Mouse (Mus musculus) heart, embryonic 16.5 days (tissue): ENCODE measurements around the gene Fam155a. TPM values are rescaled to one million over a fixed set of nuclear protein-coding genes. Genes with fewer than 3 reads are reported as not detected.
A peak's percentile ranks its signal among the peaks of the same experiment; 100 is the strongest.
"Not testable (repeated sequence)": the region's sequence is repeated elsewhere in the genome, so short reads cannot be mapped to it uniquely, and the experiment has no call there.

Source experiments
- ATAC-seq: fragments of 200-750 bp; cut with Nextera tagmentation; replicated peaks from 2 replicates; pipeline ENCODE4 v1.8.0; 2017; ENCODE audit warnings: moderate number of reproducible peaks; ENCODE audit not compliant: insufficient read depth, low FRiP score; ENCODE audit errors: extremely low read depth
- H3K27ac ChIP-seq: fragments of 300-500 bp; sonication (generic); 2 replicates; pipeline ENCODE4 v1.5.1; 2014; ENCODE audit warnings: mild to moderate bottlenecking, low read length, control low read depth, moderate library complexity
- H3K27me3 ChIP-seq: fragments of 300-500 bp; sonication (generic); 2 replicates; pipeline ENCODE4 v1.6.1; 2014; ENCODE audit warnings: low read length, mixed read lengths; ENCODE audit not compliant: control insufficient read depth, insufficient read depth
- H3K36me3 ChIP-seq: fragments of 300-500 bp; sonication (generic); 2 replicates; pipeline ENCODE4 v1.6.1; 2014; ENCODE audit not compliant: control insufficient read depth, insufficient read depth
- H3K4me1 ChIP-seq: fragments of 300-500 bp; sonication (generic); 2 replicates; pipeline ENCODE4 v1.6.1; 2014; ENCODE audit warnings: low read length, mixed read lengths; ENCODE audit not compliant: control insufficient read depth, insufficient read depth
- H3K4me2 ChIP-seq: fragments of 300-500 bp; sonication (generic); 2 replicates; pipeline ENCODE4 v1.6.1; 2014; ENCODE audit warnings: low read depth, mild to moderate bottlenecking, control low read depth, low read length
- H3K4me3 ChIP-seq: fragments of 300-500 bp; sonication (generic); 2 replicates; pipeline ENCODE4 v1.5.1; 2014; ENCODE audit warnings: mild to moderate bottlenecking, control low read depth, low read length
- H3K9ac ChIP-seq: fragments of 300-500 bp; sonication (generic); 2 replicates; pipeline ENCODE4 v1.6.1; 2014; ENCODE audit warnings: low read length, control low read depth
- H3K9me3 ChIP-seq: fragments of 300-500 bp; sonication (generic); replicated peaks from 2 replicates; pipeline ENCODE4 v1.6.1; 2016; ENCODE audit warnings: low read length; ENCODE audit not compliant: control insufficient read depth
- WGBS: fragments of 180-500 bp; shearing (Covaris S2); extraction: QIAGEN DNeasy Blood & Tissue Kit; methylation state at CpG from one replicate; pipeline ENCODE4 v1.1.7; 2014; 5-methylcytosine and 5-hydroxymethylcytosine counted together
- polyA plus RNA-seq: library from polyadenylated mRNA; unstranded; fragments of >200 nt; fragmentation: Nextera tagmentation; extraction: Ambion mirVana; gene quantifications from 2 replicates; pipeline ENCODE4 v1.2.1, GENCODE M21; 2015

Fam155a gene
- 0.07 TPM in 1 of 2 replicates, not detected in the other for polyA plus RNA-seq

GRCm38 (mm10) chr8:9770999-9771605 lies at the start of gene Fam155a:
Gene Fam155a (minus strand): TSS chr8:9771161.
- H3K9ac ChIP-seq: no peak within 1 kb of the TSS
- WGBS: under 1% methylated on average over 20 of the region's 29 CpGs

GRCm38 (mm10) chr8:9813273-9813946 lies 42.4 kb upstream of the Fam155a start:
- no peak for ATAC-seq
- Histone ChIP-seq H3K36me3 (no peaks in the 10 kb centered on the region), H3K4me2 (no peak overlapping the region), H3K4me1 (no peaks in the 10 kb centered on the region), H3K9ac (no peak overlapping the region), H3K4me3 (no peak overlapping the region), H3K27me3 (no peaks in the 10 kb centered on the region), H3K27ac (no peak overlapping the region), H3K9me3 (no peaks in the 10 kb centered on the region; the same call in 1 of the 2 replicates)
- 56% methylated on average over 8 of the region's 8 CpGs for WGBS

More at GRCm38 (mm10) chr8:9770999-9771605, at the start of gene Fam155a:
- no peak for ATAC-seq
- Histone ChIP-seq H3K4me3 (peak within 1 kb of the TSS; percentile 56), H3K36me3 (no peaks in the 10 kb centered on the region), H3K9me3 (0 out of 2 replicates have a peak, but pooled peaks cover 3% of the 10 kb centered on the region), H3K27ac (no peak within 1 kb of the TSS), H3K4me1 (peaks cover 13% of the 10 kb centered on the region), H3K27me3 (peaks cover 39% of the 10 kb centered on the region), H3K4me2 (peak within 1 kb of the TSS; percentile 86)

GRCm38 (mm10) chr8:9810955-9811530 lies 40.1 kb upstream of the Fam155a start:
- H3K27ac ChIP-seq: no peak overlapping the region
- H3K27me3 ChIP-seq: no peaks in the 10 kb centered on the region
- no peaks in the 10 kb centered on the region; the same call in 1 of the 2 replicates for H3K9me3 ChIP-seq
- H3K36me3 ChIP-seq: no peaks in the 10 kb centered on the region
- 69% methylated on average over 12 of the region's 12 CpGs for WGBS
- H3K4me3 ChIP-seq: no peak overlapping the region
- no peaks in the 10 kb centered on the region for H3K4me1 ChIP-seq
- no peak overlapping the region for H3K9ac ChIP-seq
- no peak overlapping the region for H3K4me2 ChIP-seq
- no peak for ATAC-seq

- no peak overlapping the region for H3K27ac ChIP-seq
Measured at GRCm38 (mm10) chr8:9808596-9808995, 37.6 kb upstream of the Fam155a start.

GRCm38 (mm10) chr8:9805676-9806075 lies 34.7 kb upstream of the Fam155a start:
- no peak overlapping the region for H3K4me3 ChIP-seq
- H3K9ac ChIP-seq: no peak overlapping the region
- H3K36me3 ChIP-seq: no peaks in the 10 kb centered on the region
- no peak for ATAC-seq
- H3K9me3 ChIP-seq: no peaks in the 10 kb centered on the region; the same call in 1 of the 2 replicates
- no peak overlapping the region for H3K4me2 ChIP-seq
- 50% methylated on average over 1 of the region's 1 CpGs for WGBS
- H3K27ac ChIP-seq: no peak overlapping the region
- H3K27me3 ChIP-seq: no peaks in the 10 kb centered on the region
- H3K4me1 ChIP-seq: no peaks in the 10 kb centered on the region

More at GRCm38 (mm10) chr8:9808596-9808995, 37.6 kb upstream of the Fam155a start:
- no peak overlapping the region for H3K4me3 ChIP-seq
- H3K9me3 ChIP-seq: no peaks in the 10 kb centered on the region; the same call in 1 of the 2 replicates
- no peaks in the 10 kb centered on the region for H3K4me1 ChIP-seq
- H3K36me3 ChIP-seq: no peaks in the 10 kb centered on the region
- H3K27me3 ChIP-seq: no peaks in the 10 kb centered on the region
- 77% methylated on average over 9 of the region's 9 CpGs for WGBS
- H3K4me2 ChIP-seq: no peak overlapping the region
- no peak overlapping the region for H3K9ac ChIP-seq
- no peak for ATAC-seq

- H3K9ac ChIP-seq, H3K4me2 ChIP-seq, H3K36me3 ChIP-seq, H3K4me1 ChIP-seq, ATAC-seq, H3K27ac ChIP-seq, H3K27me3 ChIP-seq, H3K9me3 ChIP-seq, H3K4me3 ChIP-seq: not testable (repeated sequence)
- WGBS: 70% methylated on average over 9 of the region's 11 CpGs
Measured at GRCm38 (mm10) chr8:9800346-9800745, 29.4 kb upstream of the Fam155a start.

- H3K4me2 ChIP-seq: no peak overlapping the region
- no peaks in the 10 kb centered on the region for H3K36me3 ChIP-seq
- H3K9me3 ChIP-seq: no peaks in the 10 kb centered on the region
- H3K4me1 ChIP-seq: no peaks in the 10 kb centered on the region
- no peak overlapping the region for H3K9ac ChIP-seq
- no peak overlapping the region for H3K4me3 ChIP-seq
- 75% methylated on average over 11 of the region's 11 CpGs for WGBS
- H3K27me3 ChIP-seq: no peaks in the 10 kb centered on the region
- ATAC-seq: no peak
- H3K27ac ChIP-seq: no peak overlapping the region
Measured at GRCm38 (mm10) chr8:9799923-9800322, 29.0 kb upstream of the Fam155a start.

- H3K27ac ChIP-seq: no peak overlapping the region
- H3K9me3 ChIP-seq: no peaks in the 10 kb centered on the region
- no peaks in the 10 kb centered on the region for H3K4me1 ChIP-seq
- H3K4me3 ChIP-seq: no peak overlapping the region
- no peaks in the 10 kb centered on the region for H3K36me3 ChIP-seq
- no peak for ATAC-seq
- no peak overlapping the region for H3K4me2 ChIP-seq
- no peaks in the 10 kb centered on the region for H3K27me3 ChIP-seq
- 72% methylated on average over 8 of the region's 8 CpGs for WGBS
- H3K9ac ChIP-seq: no peak overlapping the region
Measured at GRCm38 (mm10) chr8:9797514-9797913, 26.6 kb upstream of the Fam155a start.

GRCm38 (mm10) chr8:9795724-9796123 lies 24.8 kb upstream of the Fam155a start:
- H3K4me3 ChIP-seq: no peak overlapping the region
- H3K9ac ChIP-seq: no peak overlapping the region
- no peaks in the 10 kb centered on the region for H3K27me3 ChIP-seq
- 83% methylated on average over 6 of the region's 6 CpGs for WGBS
- no peaks in the 10 kb centered on the region for H3K36me3 ChIP-seq
- no peaks in the 10 kb centered on the region for H3K9me3 ChIP-seq
- no peak overlapping the region for H3K27ac ChIP-seq
- no peaks in the 10 kb centered on the region for H3K4me1 ChIP-seq
- H3K4me2 ChIP-seq: no peak overlapping the region
- ATAC-seq: no peak
